Mouse (Mus musculus) cerebellum, adult 9-11 months (tissue): ENCODE data around the gene Tnpo2.

Experiments
- DNase-seq: peaks from one replicate; pipeline ENCODE4 v3.0.0; 2022

Gene Tnpo2

GRCm38 (mm10) chr8:85036718-85037365 lies at the start of gene Tnpo2:
Gene Tnpo2, plus strand, starts transcription at chr8:85036915.
- DNase-seq, result peak; percentile 95

GRCm38 (mm10) chr8:84987388-84987787 lies 49.3 kb upstream of the Tnpo2 start:
- no peak for DNase-seq

- DNase-seq, result peak; percentile 68
Observed at GRCm38 (mm10) chr8:84987903-84988302, 48.8 kb upstream of the Tnpo2 start.

GRCm38 (mm10) chr8:84989311-84989731 lies 47.4 kb upstream of the Tnpo2 start:
- peak; percentile 79 for DNase-seq

GRCm38 (mm10) chr8:84989810-84990209 lies 46.9 kb upstream of the Tnpo2 start:
- DNase-seq, result peak; percentile 90

GRCm38 (mm10) chr8:84990349-84990748 lies 46.4 kb upstream of the Tnpo2 start, which contains the start of gene Hook2:
Gene Hook2, plus strand, starts transcription at chr8:84990603.
- peak; percentile 97 for DNase-seq

GRCm38 (mm10) chr8:84990836-84991235 lies 45.9 kb upstream of the Tnpo2 start:
- DNase-seq, result peak; percentile 88

- DNase-seq, result peak; percentile 32
Observed at GRCm38 (mm10) chr8:84994375-84994774, 42.3 kb upstream of the Tnpo2 start.

GRCm38 (mm10) chr8:84995680-84996079 lies 41.0 kb upstream of the Tnpo2 start:
- DNase-seq, result peak; percentile 33

GRCm38 (mm10) chr8:84996978-84997377 lies 39.7 kb upstream of the Tnpo2 start:
- DNase-seq, result peak; percentile 28

GRCm38 (mm10) chr8:84997649-84998295 lies 38.9 kb upstream of the Tnpo2 start:
- peak; percentile 95 for DNase-seq

- DNase-seq, result peak; percentile 8
Observed at GRCm38 (mm10) chr8:85007686-85008085, 29.0 kb upstream of the Tnpo2 start.

- no peak for DNase-seq
Observed at GRCm38 (mm10) chr8:85011242-85011641, 25.5 kb upstream of the Tnpo2 start.

- DNase-seq, result peak; percentile 78
Observed at GRCm38 (mm10) chr8:85013230-85013840, 23.4 kb upstream of the Tnpo2 start.

- DNase-seq, result no peak
Observed at GRCm38 (mm10) chr8:85014431-85014830, 22.3 kb upstream of the Tnpo2 start, which contains the start of gene Best2. Gene Best2, minus strand, starts transcription at chr8:85014531.

- peak; percentile 10 for DNase-seq
Observed at GRCm38 (mm10) chr8:85016724-85017123, 20.0 kb upstream of the Tnpo2 start.

- no peak for DNase-seq
Observed at GRCm38 (mm10) chr8:85017209-85017608, 19.5 kb upstream of the Tnpo2 start.

- no peak for DNase-seq
Observed at GRCm38 (mm10) chr8:85021514-85022055, 15.1 kb upstream of the Tnpo2 start.

- DNase-seq, result peak; percentile 50
Observed at GRCm38 (mm10) chr8:85023846-85024245, 12.9 kb upstream of the Tnpo2 start.

- DNase-seq, result peak; percentile 85
Observed at GRCm38 (mm10) chr8:85025098-85025932, 11.4 kb upstream of the Tnpo2 start, which contains the start of gene Asna1. Gene Asna1, minus strand, starts transcription at chr8:85025281.

GRCm38 (mm10) chr8:85026670-85027515 lies 9.8 kb upstream of the Tnpo2 start, which contains the start of gene Trir:
Gene Trir, plus strand, starts transcription at chr8:85026823.
- peak; percentile 98 for DNase-seq

- DNase-seq, result no peak
Observed at GRCm38 (mm10) chr8:85027516-85027855, 9.2 kb upstream of the Tnpo2 start.
